8 mouse cellular contexts compared by ENCODE assay signal in the genomic region with DNA sequence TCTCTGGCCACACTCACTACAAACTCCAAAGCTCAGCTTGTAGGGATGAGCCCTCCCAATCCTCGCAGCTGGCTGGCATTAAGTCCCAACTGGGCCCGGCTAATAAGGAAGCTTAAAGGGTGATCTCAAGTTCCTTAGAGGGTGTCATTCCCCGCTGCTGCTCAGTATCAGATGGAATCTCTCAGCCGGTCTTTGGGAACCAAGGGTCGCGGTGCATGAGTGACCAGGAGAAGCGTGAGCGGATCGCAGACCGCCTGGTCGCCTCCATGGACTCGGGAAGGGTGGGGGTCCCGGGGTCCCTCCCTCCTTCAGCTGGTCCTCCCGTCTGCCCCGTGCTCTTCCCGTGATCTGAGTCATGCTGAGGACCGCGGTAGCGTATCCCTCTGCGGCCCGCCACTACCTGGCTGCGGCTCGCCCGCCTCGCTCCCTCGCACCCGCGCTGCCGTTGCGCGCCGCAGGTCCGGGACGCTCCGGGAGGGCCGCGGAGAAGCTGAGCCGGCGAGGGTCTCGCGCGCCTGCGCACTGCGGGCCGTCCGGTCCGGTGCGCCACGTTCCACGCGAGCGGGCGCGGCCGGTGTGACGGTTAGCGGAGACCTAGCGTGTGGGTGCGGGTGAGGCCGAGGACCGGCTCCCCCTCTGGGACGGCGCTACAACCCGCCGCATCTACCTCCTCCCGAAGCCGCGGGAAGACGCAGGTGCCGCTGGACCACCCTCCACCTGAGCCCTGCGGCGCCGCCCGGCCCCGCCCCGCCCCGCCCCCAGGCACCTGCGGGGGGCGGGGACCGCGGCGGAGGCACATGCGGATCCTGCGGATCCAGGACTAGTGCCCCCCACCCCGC. TPM values are rescaled to one million over a fixed set of nuclear protein-coding genes. Genes with fewer than 3 reads are reported as not detected.
DNase-seq lines count a peak whose midpoint lies in the region; ATAC-seq lines count a peak whose summit lies in the region.

A gene (minus strand): TSS at position 754 of the 839 bp plus-strand sequence.

- DNase-seq in layer of hippocampus, adult 18-20 months (ENCODE audit: low spot score in 2 of 2) = peak; percentile 30 to 63
- no peak for DNase-seq in layer of hippocampus, adult 9-10 months (ENCODE audit: low spot score)
- DNase-seq in yolk sac, embryonic 10.5 days (ENCODE audit: low spot score) = peak; percentile 57

- H3K36me3 ChIP-seq in forebrain, embryonic 15.5 days = no peaks in the 10 kb centered on the region
- no peaks in the 10 kb centered on the region for H3K36me3 ChIP-seq in kidney, embryonic 14.5 days (ENCODE audit: control insufficient read depth, insufficient read depth, low read length)
- H3K36me3 ChIP-seq in liver, embryonic 12.5 days = no peaks in the 10 kb centered on the region
- H3K36me3 ChIP-seq in neural tube, embryonic 15.5 days = no peaks in the 10 kb centered on the region

- H3K4me1 ChIP-seq in brown adipose tissue, adult 24 weeks (ENCODE audit: control insufficient read depth, insufficient read depth, insufficient read length, low read length) = no peaks in the 10 kb centered on the region
- H3K4me1 ChIP-seq in forebrain, embryonic 15.5 days = peaks cover 6% of the 10 kb centered on the region; the same call in 1 of the 2 replicates
- H3K4me1 ChIP-seq in kidney, embryonic 14.5 days (ENCODE audit: control insufficient read depth, insufficient read depth, low read length) = no peaks in the 10 kb centered on the region
- H3K4me1 ChIP-seq in liver, embryonic 12.5 days = peaks cover 9% of the 10 kb centered on the region
- peaks cover 9% of the 10 kb centered on the region; the same call in 1 of the 2 replicates for H3K4me1 ChIP-seq in neural tube, embryonic 15.5 days

- H3K4me3 ChIP-seq in brown adipose tissue, adult 24 weeks (ENCODE audit: insufficient read depth, low read depth, low read length) = peak within 1 kb of the TSS; percentile 47
- H3K4me3 ChIP-seq in forebrain, embryonic 15.5 days = peak within 1 kb of the TSS; percentile 71
- H3K4me3 ChIP-seq in kidney, embryonic 14.5 days (ENCODE audit: low read length) = peak within 1 kb of the TSS; percentile 66
- H3K4me3 ChIP-seq in liver, embryonic 12.5 days = peak within 1 kb of the TSS; percentile 59
- H3K4me3 ChIP-seq in neural tube, embryonic 15.5 days (replicated peaks) = peak within 1 kb of the TSS; percentile 75

- H3K4me2 ChIP-seq in forebrain, embryonic 15.5 days (replicated peaks) = peak within 1 kb of the TSS; percentile 98
- H3K4me2 ChIP-seq in kidney, embryonic 14.5 days (replicated peaks; ENCODE audit: low read depth, low read length) = peak within 1 kb of the TSS; percentile 98
- peak within 1 kb of the TSS; percentile 78 for H3K4me2 ChIP-seq in liver, embryonic 12.5 days
- H3K4me2 ChIP-seq in neural tube, embryonic 15.5 days = peak within 1 kb of the TSS; percentile 98

- H3K27me3 ChIP-seq in forebrain, embryonic 15.5 days = peaks cover 45% of the 10 kb centered on the region; the same call in 1 of the 2 replicates
- H3K27me3 ChIP-seq in kidney, embryonic 14.5 days (ENCODE audit: control insufficient read depth, insufficient read depth, low read length) = peaks cover 45% of the 10 kb centered on the region
- H3K27me3 ChIP-seq in liver, embryonic 12.5 days (replicated peaks) = peaks cover 71% of the 10 kb centered on the region
- H3K27me3 ChIP-seq in neural tube, embryonic 15.5 days (replicated peaks) = peaks cover 39% of the 10 kb centered on the region

- H3K9me3 ChIP-seq in forebrain, embryonic 15.5 days = no peaks in the 10 kb centered on the region
- peaks cover 4% of the 10 kb centered on the region; the same call in 1 of the 2 replicates for H3K9me3 ChIP-seq in kidney, embryonic 14.5 days (ENCODE audit: control insufficient read depth, low read length)
- no peaks in the 10 kb centered on the region for H3K9me3 ChIP-seq in liver, embryonic 12.5 days (replicated peaks)
- H3K9me3 ChIP-seq in neural tube, embryonic 15.5 days (replicated peaks) = no peaks in the 10 kb centered on the region

- peak; percentile 94 for ATAC-seq in forebrain, embryonic 15.5 days (replicated peaks)
- peak; percentile 87 for ATAC-seq in kidney, embryonic 14.5 days (ENCODE audit: low FRiP score, low TSS enrichment)
- ATAC-seq in liver, embryonic 12.5 days = no peak; the same call in 1 of the 2 replicates
- peak; percentile 91 for ATAC-seq in neural tube, embryonic 15.5 days (ENCODE audit: low FRiP score)

- peak within 1 kb of the TSS; percentile 53 for H3K9ac ChIP-seq in forebrain, embryonic 15.5 days (replicated peaks)
- H3K9ac ChIP-seq in kidney, embryonic 14.5 days (ENCODE audit: low read depth, low read length) = peak within 1 kb of the TSS; percentile 60
- 0 out of 2 replicates have a peak within 1 kb of the TSS, but pooled peaks have one; percentile 41 for H3K9ac ChIP-seq in liver, embryonic 12.5 days
- H3K9ac ChIP-seq in neural tube, embryonic 15.5 days (replicated peaks) = peak within 1 kb of the TSS; percentile 56

- no peak within 1 kb of the TSS for H3K27ac ChIP-seq in brown adipose tissue, adult 24 weeks (replicated peaks; ENCODE audit: low read depth, low read length)
- H3K27ac ChIP-seq in forebrain, embryonic 15.5 days (replicated peaks) = no peak within 1 kb of the TSS
- H3K27ac ChIP-seq in kidney, embryonic 14.5 days (ENCODE audit: low read depth, low read length) = no peak within 1 kb of the TSS
- no peak within 1 kb of the TSS for H3K27ac ChIP-seq in liver, embryonic 12.5 days
- no peak within 1 kb of the TSS for H3K27ac ChIP-seq in neural tube, embryonic 15.5 days (replicated peaks)

- under 1% methylated on average over 80 of the region's 85 CpGs for WGBS in forebrain, embryonic 15.5 days
- under 1% methylated on average over 66 of the region's 85 CpGs for WGBS in kidney, embryonic 14.5 days
- under 1% methylated on average over 85 of the region's 85 CpGs for WGBS in liver, embryonic 12.5 days (ENCODE audit: insufficient replicate concordance)
- under 1% methylated on average over 74 of the region's 85 CpGs for WGBS in neural tube, embryonic 15.5 days

RNA-seq across cellular contexts. Expression of the gene that starts here (rescaled TPM):
- total RNA-seq in layer of hippocampus, adult 18-20 months (2021) = 1 to 10 TPM; 4.4 to 5.7 TPM
- polyA plus RNA-seq in brown adipose tissue, adult 24 weeks (2012; ENCODE audit: insufficient read depth, insufficient read length, missing spikeins) = not detected in 2 replicates
- 0.31 and 0.42 TPM in 2 replicates for polyA plus RNA-seq in forebrain, embryonic 15.5 days (2015; fragmentation: Nextera tagmentation; extraction: Ambion mirVana)
- polyA plus RNA-seq in kidney, embryonic 14.5 days (2014; fragmentation: Nextera tagmentation; extraction: Ambion mirVana) = 0.84 and 2.7 TPM in 2 replicates
- polyA plus RNA-seq in liver, embryonic 12.5 days (2016; fragmentation: Nextera tagmentation; extraction: Ambion mirVana) = 0.10 and 0.30 TPM in 2 replicates
- 0.77 and 1.3 TPM in 2 replicates for polyA plus RNA-seq in neural tube, embryonic 15.5 days (2015; fragmentation: Nextera tagmentation; extraction: Ambion mirVana)

Comparison
In these comparisons a context has a peak if more than half of its experiments do, and no peak if none do; other contexts are left out.
1. Peak in ATAC-seq, H3K4me3 ChIP-seq, H3K9ac ChIP-seq and H3K4me2 ChIP-seq in forebrain, embryonic 15.5 days; RNA of the gene not detected or under 1 TPM.